Mouse (Mus musculus) fibroblast of lung, adult 2 months (primary cell): ENCODE measurements around the gene Atp2b1.
"Not testable (repeated sequence)": the region's sequence is repeated elsewhere in the genome, so short reads cannot be mapped to it uniquely, and the experiment has no call there.

Source experiments
- DNase-seq: peaks from one replicate; pipeline ENCODE4 v3.0.0-alpha.2; 2011; ENCODE audit warnings: low read depth

Gene Atp2b1

GRCm38 (mm10) chr10:98962092-98962491, 47.9 kb downstream of the Atp2b1 start:
- DNase-seq: no peak

GRCm38 (mm10) chr10:98966407-98967215, 52.4 kb downstream of the Atp2b1 start:
- no peak for DNase-seq

- no peak for DNase-seq
Observed at GRCm38 (mm10) chr10:98967240-98967891, 53.2 kb downstream of the Atp2b1 start.

- no peak for DNase-seq
Observed at GRCm38 (mm10) chr10:98970917-98971316, 56.7 kb downstream of the Atp2b1 start.

- no peak for DNase-seq
Observed at GRCm38 (mm10) chr10:98972359-98972758, 58.2 kb downstream of the Atp2b1 start.

- DNase-seq: no peak
Observed at GRCm38 (mm10) chr10:98972912-98973605, 58.9 kb downstream of the Atp2b1 start.

GRCm38 (mm10) chr10:98974645-98975044, 60.4 kb downstream of the Atp2b1 start:
- no peak for DNase-seq

GRCm38 (mm10) chr10:98975611-98976010, 61.4 kb downstream of the Atp2b1 start:
- DNase-seq: no peak

- no peak for DNase-seq
Observed at GRCm38 (mm10) chr10:98976877-98977494, 62.8 kb downstream of the Atp2b1 start.

GRCm38 (mm10) chr10:98978766-98979165, 64.6 kb downstream of the Atp2b1 start:
- no peak for DNase-seq

GRCm38 (mm10) chr10:98979296-98979695, 65.1 kb downstream of the Atp2b1 start:
- DNase-seq: no peak

GRCm38 (mm10) chr10:98979951-98980350, 65.7 kb downstream of the Atp2b1 start:
- DNase-seq: no peak

- no peak for DNase-seq
Observed at GRCm38 (mm10) chr10:98991964-98992363, 77.8 kb downstream of the Atp2b1 start.

GRCm38 (mm10) chr10:98993186-98993585, 79.0 kb downstream of the Atp2b1 start:
- DNase-seq: no peak

- not testable (repeated sequence) for DNase-seq
Observed at GRCm38 (mm10) chr10:98995016-98995747, 81.0 kb downstream of the Atp2b1 start.

GRCm38 (mm10) chr10:99004866-99005265, 90.7 kb downstream of the Atp2b1 start:
- DNase-seq: no peak

- no peak for DNase-seq
Observed at GRCm38 (mm10) chr10:99011084-99011483, 96.9 kb downstream of the Atp2b1 start.

GRCm38 (mm10) chr10:99012086-99012485, 97.9 kb downstream of the Atp2b1 start:
- DNase-seq: no peak

GRCm38 (mm10) chr10:99014737-99015136, 100.5 kb downstream of the Atp2b1 start:
- no peak for DNase-seq

- DNase-seq: no peak
Observed at GRCm38 (mm10) chr10:99016996-99017395, 102.8 kb downstream of the Atp2b1 start.

GRCm38 (mm10) chr10:99027462-99027861, 113.3 kb downstream of the Atp2b1 start:
- no peak for DNase-seq

- no peak for DNase-seq
Observed at GRCm38 (mm10) chr10:99029844-99030243, 115.6 kb downstream of the Atp2b1 start.
